Mouse (Mus musculus) neutrophil, adult 65 days (primary cell): Measurements from ENCODE around the gene Tspyl2. TPM values are rescaled to one million over a fixed set of nuclear protein-coding genes. Genes with fewer than 3 reads are reported as not detected.

Source experiments
- total RNA-seq: library from RNA; stranded (reverse); gene quantifications from 2 replicates; pipeline ENCODE4 v1.2.4, GENCODE M21; 2023

The Tspyl2 gene
- total RNA-seq = 10.8 and 14.6 TPM in 2 replicates

DNA sequence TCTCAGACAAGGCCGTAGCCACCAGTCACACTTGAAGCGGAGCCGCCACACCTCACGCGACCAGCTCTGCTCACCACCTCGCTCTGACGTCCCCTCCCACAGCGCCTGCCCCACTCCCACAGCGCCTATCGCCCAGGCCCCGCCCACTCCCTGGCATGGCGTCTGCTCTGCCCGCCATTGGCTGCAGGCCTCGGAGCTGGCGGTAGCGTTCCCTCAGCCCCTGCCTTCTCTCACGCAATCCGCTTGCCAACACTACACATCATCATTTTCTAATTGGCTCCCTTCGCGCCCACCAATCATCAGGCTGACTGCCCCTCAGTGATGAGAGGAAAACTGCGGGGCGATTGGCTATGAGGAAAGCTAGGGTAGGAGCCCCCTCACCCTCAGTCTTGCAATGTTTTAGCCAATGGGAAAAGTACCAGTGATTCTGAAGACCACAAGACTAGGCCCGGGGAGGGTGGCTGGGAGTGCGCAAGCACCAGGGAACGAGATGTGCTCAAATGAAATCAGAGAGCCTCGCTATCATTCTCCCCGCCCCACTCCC, at the start of gene Tspyl2:
Gene Tspyl2, minus strand, starts transcription at position 68 of the 544 bp plus-strand sequence.

DNA sequence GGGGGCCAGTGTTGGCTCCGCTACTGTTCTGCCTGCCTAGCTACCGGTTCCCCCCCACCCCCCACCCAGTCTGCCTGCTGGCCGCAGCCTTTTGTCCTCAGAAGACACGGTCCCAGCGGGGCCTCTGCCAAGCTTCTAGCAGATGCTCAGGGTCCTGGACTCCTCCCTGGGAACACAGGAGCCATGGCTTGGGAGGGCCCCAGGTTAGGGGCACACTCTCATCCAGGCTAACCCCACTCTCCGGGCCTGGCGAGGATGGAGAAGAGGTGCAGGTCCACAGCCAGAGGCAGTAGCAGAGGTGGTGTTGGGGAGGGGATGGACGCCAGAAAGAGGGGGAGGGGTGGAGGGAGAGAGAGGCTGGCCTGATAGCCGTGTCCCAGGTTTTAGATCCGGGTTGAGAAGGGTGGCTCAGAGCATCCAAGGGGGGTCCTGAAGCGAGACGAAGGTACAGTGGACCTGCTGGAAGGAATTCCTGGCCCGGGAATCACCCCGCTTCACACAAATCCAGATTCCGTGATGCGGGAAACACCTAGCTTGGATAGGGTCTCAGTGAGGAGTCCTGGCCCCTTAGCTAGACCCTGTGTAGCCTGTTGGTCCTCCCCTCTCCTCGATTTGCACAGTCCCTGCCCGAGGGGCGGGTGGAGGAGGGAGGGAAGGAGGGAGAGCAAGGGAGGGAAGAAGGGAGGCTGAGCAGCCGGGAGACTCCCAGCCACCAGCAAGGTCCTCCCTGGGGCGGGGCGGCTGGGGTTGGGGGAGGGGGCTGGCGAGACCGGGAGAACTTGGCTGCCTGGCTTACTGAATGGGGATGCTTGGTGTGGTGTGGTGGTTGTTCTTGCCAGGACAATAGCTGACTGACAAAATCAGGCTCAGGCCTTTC, 26.4 kb upstream of the Tspyl2 start, which contains the start of gene Gpr173:
Gene Gpr173, minus strand, starts transcription at position 308 of the 877 bp plus-strand sequence.

DNA sequence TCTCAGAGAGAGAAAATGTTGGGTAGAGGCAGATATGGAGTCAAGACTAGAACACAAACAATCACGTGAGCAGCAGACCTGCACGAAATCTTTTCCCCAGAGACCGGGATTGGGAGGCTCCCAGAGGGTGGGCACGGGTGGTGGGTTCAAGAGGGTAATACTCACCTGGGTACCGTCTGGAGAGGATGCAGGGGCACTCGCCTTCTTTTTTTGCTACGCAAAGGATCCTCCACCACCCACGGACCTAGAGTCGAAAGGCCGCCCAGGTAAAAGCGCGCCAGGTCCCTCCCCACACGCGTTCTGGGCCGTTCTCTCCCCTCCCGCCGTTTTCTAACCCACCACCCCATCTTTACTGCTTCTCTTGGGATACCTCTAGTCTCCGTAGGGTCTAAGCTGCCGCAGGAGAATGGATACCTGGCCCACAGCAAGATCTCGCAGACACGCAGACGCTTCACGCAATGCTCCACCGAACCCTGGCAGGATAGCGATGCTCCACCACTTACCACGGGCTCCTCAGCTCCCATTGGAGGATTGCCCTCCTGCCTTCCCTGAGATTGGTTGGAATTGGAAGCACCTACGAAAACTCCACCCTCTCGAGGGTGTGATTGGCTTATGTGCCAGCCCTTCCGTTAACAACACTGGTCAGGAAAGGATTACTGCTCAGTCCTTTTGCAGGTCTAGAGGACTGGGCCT, 15.1 kb downstream of the Tspyl2 start, which contains the start of gene Kantr:
Gene Kantr, minus strand, starts transcription at position 500 of the 693 bp plus-strand sequence.

Other genes starting within 250 kb of the Tspyl2 start
- 4.7 and 5.1 TPM in 2 replicates for gene Iqsec2, start 198.2 kb downstream of the Tspyl2 start, total RNA-seq
- gene Kdm5c, start 109.4 kb downstream of the Tspyl2 start, total RNA-seq = 71.6 and 101 TPM in 2 replicates
- 4.7 and 8.0 TPM in 2 replicates for gene Kantr, start 14.9 kb downstream of the Tspyl2 start, total RNA-seq
- gene Gpr173, start 26.3 kb upstream of the Tspyl2 start, total RNA-seq = not detected in 2 replicates
- gene Cldn34a, start 220.9 kb upstream of the Tspyl2 start, total RNA-seq = not detected in 2 replicates